Mouse (Mus musculus) Patski (cell line): ENCODE results near the gene Rpl22. TPM values are rescaled to one million over a fixed set of nuclear protein-coding genes. Genes with fewer than 3 reads are reported as not detected.

ENCODE experiments used
- ATAC-seq: fragments of 100-300 bp; one replicate; pipeline ENCODE4 v1.8.0; 2021
- CTCF ChIA-PET: fragments of 350-600 bp; sonication (Branson Sonifier 250); formaldehyde crosslinking; loops from one replicate; lab custom pipeline; 2022; ENCODE audit warnings: inconsistent platforms; lab: Charles Lee
- POLR2A ChIA-PET: fragments of 350-600 bp; sonication (Branson Sonifier 250); formaldehyde crosslinking; loops from one replicate; lab custom pipeline; 2022; ENCODE audit warnings: antibody characterized with exemption, inconsistent platforms; lab: Charles Lee
- DNase-seq: peaks from one replicate; pipeline ENCODE4 v3.0.0-alpha.2; 2011; ENCODE audit warnings: low read depth, low spot score
- H3K27me3 ChIP-seq: fragments of 371-371 bp; one replicate; pipeline ENCODE4 v1.5.1; 2021
- CTCF ChIP-seq: fragments of 100-300 bp; IDR thresholded peaks from one replicate; pipeline ENCODE4 v1.5.1; 2021
- in situ Hi-C: fragments of 300-500 bp; cut with MboI; formaldehyde crosslinking; loops from 3 replicates; pipeline ENCODE4 v1.11.1; 2018; ENCODE audit warnings: low pct_unique_long_range_greater_than_20kb, mixed read lengths
- polyA plus RNA-seq: library from polyadenylated mRNA; unstranded; gene quantifications from one replicate; pipeline ENCODE4 v1.2.3, GENCODE M21; 2021

Rpl22 gene
- polyA plus RNA-seq, 1 experiment from 2014 or later = 562 TPM

GRCm38 (mm10) chr4:152332952-152333351 is 7.4 kb downstream of the Rpl22 start:
- ChIA-PET POLR2A (interaction anchor here (1.2 kb wide), 1 partner anchor 12 kb away, joined by 5 read pairs; no protein-coding TSS in a partner anchor), CTCF (interaction anchor here (0.7 to 7.3 kb wide), 9 partner anchors 8 to 100 kb away, joined by 3 to 64 read pairs (median 3); no protein-coding TSS in a partner anchor)
- ATAC-seq = no peak
- DNase-seq = no peak
- no peaks in the 10 kb centered on the region for H3K27me3 ChIP-seq
- TF ChIP-seq CTCF = no peak
- in situ Hi-C loops = no loop called here

- in situ Hi-C loops = no loop called here
- CTCF ChIA-PET = interaction anchor here (1.1 to 7.3 kb wide), 3 partner anchors 11 to 99 kb away, joined by 3 to 64 read pairs (median 4); no protein-coding TSS in a partner anchor
- no peaks in the 10 kb centered on the region for H3K27me3 ChIP-seq
- no peak for TF ChIP-seq CTCF
- ATAC-seq (no peak), DNase-seq (no peak)
- POLR2A ChIA-PET = interaction anchor here (1.2 kb wide), 1 partner anchor 11 kb away, joined by 5 read pairs; no protein-coding TSS in a partner anchor
Measured at GRCm38 (mm10) chr4:152333587-152333986, 8.0 kb downstream of the Rpl22 start.

- H3K27me3 ChIP-seq = no peaks in the 10 kb centered on the region
- POLR2A ChIA-PET = no interaction called here
Measured at GRCm38 (mm10) chr4:152337772-152338171, 12.2 kb downstream of the Rpl22 start.

DNA sequence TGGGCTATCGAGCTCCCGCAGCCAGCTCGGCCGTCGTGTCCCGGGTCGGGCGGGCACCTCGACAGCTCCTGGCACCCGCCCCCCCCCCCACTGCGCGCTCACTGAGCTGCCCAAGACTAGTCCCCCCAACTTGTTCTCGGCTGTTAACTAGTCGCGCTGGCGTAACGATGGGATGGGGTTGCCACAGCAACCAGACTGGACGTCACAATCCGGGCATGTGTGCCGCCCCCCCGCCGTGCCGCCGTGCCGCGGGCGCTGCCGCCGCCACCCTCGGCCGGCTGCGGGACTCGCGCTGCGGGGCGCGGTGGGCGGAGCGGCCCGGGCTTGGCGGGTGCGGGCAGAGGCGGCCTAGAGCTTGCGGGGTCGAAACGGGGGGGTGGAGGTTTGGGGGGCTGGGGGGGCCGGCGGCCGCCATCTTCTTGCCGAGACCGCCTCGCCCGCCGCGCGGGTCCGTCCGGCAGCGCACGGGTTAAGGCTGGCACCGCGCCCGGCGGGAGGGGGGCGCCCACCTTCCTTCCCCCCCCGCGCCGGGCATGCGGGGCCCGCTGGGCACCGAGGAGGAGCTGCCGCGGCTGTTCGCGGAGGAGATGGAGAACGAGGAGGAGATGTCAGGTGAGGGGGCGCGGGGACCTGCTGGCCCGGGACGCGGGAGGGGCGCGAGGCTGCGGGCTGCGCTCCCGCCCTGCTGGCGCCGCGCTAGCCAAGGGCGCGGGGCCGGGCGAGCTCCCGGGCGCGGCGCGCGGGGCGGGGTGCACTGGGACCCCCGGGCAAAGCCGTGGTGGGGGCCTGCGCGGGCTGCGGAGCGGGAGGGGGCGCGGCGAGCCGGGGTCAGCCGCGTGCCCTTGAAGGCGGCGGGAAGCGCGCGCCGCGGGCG is 13.1 kb downstream of the Rpl22 start, which contains the start of gene Chd5:
Gene Chd5 (plus strand): TSS at position 233 of the 874 bp plus-strand sequence.
- ATAC-seq (no peak), DNase-seq (no peak)
- ChIA-PET CTCF (interaction anchor here (0.7 to 1.1 kb wide), 2 partner anchors 96 kb away, joined by 3 to 4 read pairs; no protein-coding TSS in a partner anchor), POLR2A (no interaction called here)
- TF ChIP-seq CTCF = no peak
- in situ Hi-C loops = no loop called here
- no peaks in the 10 kb centered on the region for H3K27me3 ChIP-seq

More at GRCm38 (mm10) chr4:152337772-152338171, 12.2 kb downstream of the Rpl22 start:
- no peak for TF ChIP-seq CTCF
- DNase-seq = no peak
- in situ Hi-C loops = no loop called here
- CTCF ChIA-PET = interaction anchor here (1.1 kb wide), 1 partner anchor 97 kb away, joined by 4 read pairs; no protein-coding TSS in a partner anchor
- ATAC-seq = no peak

DNA sequence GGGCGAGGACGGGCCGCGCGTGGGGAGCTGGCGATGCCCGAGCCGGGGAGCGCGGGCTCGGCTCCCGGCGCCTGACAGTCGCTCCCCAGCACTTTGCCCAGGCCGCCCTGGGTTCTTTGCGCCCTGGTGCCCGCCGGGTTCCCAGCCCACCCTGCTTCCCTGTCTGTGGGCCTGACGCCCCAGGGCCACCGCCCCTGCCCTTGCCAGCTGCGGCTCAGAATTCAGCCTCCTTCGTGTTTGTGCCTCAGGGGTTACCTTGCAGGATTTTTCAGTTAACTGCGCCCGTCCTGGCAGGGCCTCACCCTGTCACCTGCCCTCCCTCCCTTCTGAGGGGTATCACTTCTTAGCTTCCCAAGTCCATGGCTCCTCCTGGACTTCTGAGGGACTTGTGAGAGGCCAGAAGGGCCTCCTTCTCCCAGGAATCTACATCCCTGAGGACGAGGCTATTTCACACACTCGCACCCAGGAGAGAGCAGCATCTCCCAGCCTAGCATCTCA is 13.8 kb downstream of the Rpl22 start:
- no peaks in the 10 kb centered on the region for H3K27me3 ChIP-seq
- CTCF ChIA-PET = interaction anchor here (0.7 kb wide), 1 partner anchor 95 kb away, joined by 3 read pairs; no protein-coding TSS in a partner anchor
- ATAC-seq (no peak), DNase-seq (no peak)
- POLR2A ChIA-PET = no interaction called here
- in situ Hi-C loops = no loop called here
- no peak for TF ChIP-seq CTCF

- POLR2A ChIA-PET = no interaction called here
- DNase-seq = no peak
- CTCF ChIA-PET = interaction anchor here (1.2 to 1.6 kb wide), 3 partner anchors 9 to 94 kb away, joined by 3 to 4 read pairs (median 4); no protein-coding TSS in a partner anchor
- no peak for TF ChIP-seq CTCF
- no peaks in the 10 kb centered on the region for H3K27me3 ChIP-seq
- in situ Hi-C loops = no loop called here
- ATAC-seq = no peak
Measured at GRCm38 (mm10) chr4:152340584-152341284, 15.2 kb downstream of the Rpl22 start.

- POLR2A ChIA-PET = interaction anchor here (1.0 kb wide), 1 partner anchor 68 kb away, joined by 3 read pairs; no protein-coding TSS in a partner anchor
- DNase-seq = no peak
- in situ Hi-C loops = no loop called here
- CTCF ChIA-PET = interaction anchor here (0.9 to 2.9 kb wide), 7 partner anchors 10 to 86 kb away, joined by 3 to 17 read pairs (median 3); no protein-coding TSS in a partner anchor
- H3K27me3 ChIP-seq = no peaks in the 10 kb centered on the region
- no peak for ATAC-seq
- no peak for TF ChIP-seq CTCF
Measured at GRCm38 (mm10) chr4:152343296-152343695, 17.8 kb downstream of the Rpl22 start.

GRCm38 (mm10) chr4:152344651-152345050 is 19.1 kb downstream of the Rpl22 start:
- ATAC-seq (peak; percentile 26), DNase-seq (no peak)
- H3K27me3 ChIP-seq = no peaks in the 10 kb centered on the region
- ChIA-PET POLR2A (interaction anchor here (1.1 kb wide), 1 partner anchor 12 kb away, joined by 5 read pairs; no protein-coding TSS in a partner anchor), CTCF (interaction anchor here (0.8 to 2.9 kb wide), 11 partner anchors 9 to 90 kb away, joined by 3 to 17 read pairs (median 5); no protein-coding TSS in a partner anchor)
- in situ Hi-C loops = loop anchor here (5.0 kb wide), 1 partner anchor 73 kb away; no protein-coding TSS in a partner anchor
- TF ChIP-seq CTCF = no peak

DNA sequence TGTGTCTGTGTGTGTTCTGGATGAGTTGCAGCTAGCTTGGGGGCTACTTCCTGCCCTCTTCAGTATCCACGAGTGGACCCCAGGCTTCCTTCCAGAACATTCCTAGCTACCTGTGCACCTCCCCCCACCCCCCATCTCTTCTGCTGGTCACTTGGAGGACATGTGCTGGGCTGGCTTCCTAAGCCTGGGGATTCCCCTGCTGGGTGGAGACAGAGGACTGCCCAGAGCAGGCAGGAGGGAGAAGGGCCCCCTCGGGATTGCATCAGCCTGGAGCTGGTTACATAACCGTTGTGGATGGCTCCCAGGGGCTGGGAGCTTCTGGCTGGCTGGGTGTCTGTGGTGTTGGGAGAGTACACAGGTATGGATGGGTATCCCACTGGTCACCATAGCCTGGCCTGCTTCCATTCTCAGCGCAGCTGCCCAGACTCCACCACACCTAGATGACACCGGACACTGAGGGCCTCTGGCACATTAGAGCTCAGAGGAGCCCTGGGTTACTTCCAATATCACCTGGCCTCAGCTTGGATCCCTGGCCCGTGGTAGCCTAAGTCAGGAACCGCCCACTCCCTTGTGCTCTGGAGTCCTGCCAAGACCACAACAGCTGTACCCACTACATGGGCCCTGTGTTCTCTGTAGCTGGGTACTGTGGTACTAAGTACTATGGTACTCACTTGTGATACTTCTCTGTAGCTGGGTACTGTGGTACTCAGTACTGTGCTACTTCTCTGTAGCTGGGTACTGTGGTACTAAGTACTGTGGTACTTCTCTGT is 19.8 kb downstream of the Rpl22 start:
- H3K27me3 ChIP-seq = no peaks in the 10 kb centered on the region
- ChIA-PET POLR2A (interaction anchor here (0.6 to 1.1 kb wide), 2 partner anchors 12 to 361 kb away, joined by 4 to 5 read pairs; no protein-coding TSS in a partner anchor), CTCF (interaction anchor here (0.8 to 2.9 kb wide), 10 partner anchors 8 to 90 kb away, joined by 3 to 17 read pairs (median 4); no protein-coding TSS in a partner anchor)
- TF ChIP-seq CTCF = no peak
- ATAC-seq = peak; percentile 46
- peak; percentile 71 for DNase-seq
- in situ Hi-C loops = loop anchor here (5.0 kb wide), 1 partner anchor 72 kb away; no protein-coding TSS in a partner anchor
